Mouse (Mus musculus) small intestine, adult 2 months (tissue): ENCODE results near the gene Slc22a23. TPM values are rescaled to one million over a fixed set of nuclear protein-coding genes. Genes with fewer than 3 reads are reported as not detected.

Experiments used
- H3K27ac ChIP-seq: fragments of 200-500 bp; 2 replicates; pipeline ENCODE4 v1.5.1; 2012; ENCODE audit warnings: low read depth, low read length, control low read depth, inconsistent platforms; ENCODE audit not compliant: insufficient read depth
- H3K27me3 ChIP-seq: fragments of 200-500 bp; 2 replicates; pipeline ENCODE4 v1.6.1; 2012; ENCODE audit warnings: mild to moderate bottlenecking, moderate library complexity, low read length, inconsistent platforms; ENCODE audit not compliant: control insufficient read depth, insufficient read depth
- H3K36me3 ChIP-seq: fragments of 200-500 bp; 2 replicates; pipeline ENCODE4 v1.6.1; 2012; ENCODE audit warnings: mild to moderate bottlenecking, low read length, control low read depth, inconsistent platforms; ENCODE audit not compliant: control insufficient read depth, insufficient read depth
- H3K4me1 ChIP-seq: fragments of 200-500 bp; 2 replicates; pipeline ENCODE4 v1.6.1; 2012; ENCODE audit warnings: low read length, inconsistent platforms, mixed read lengths; ENCODE audit not compliant: control insufficient read depth, insufficient read depth, insufficient read length
- H3K4me3 ChIP-seq: fragments of 200-500 bp; 2 replicates; pipeline ENCODE4 v1.5.1; 2012; ENCODE audit warnings: low read depth, mild to moderate bottlenecking, control low read depth, inconsistent platforms, low read length, moderate library complexity
- CTCF ChIP-seq: fragments of 200-500 bp; IDR thresholded peaks from 2 replicates; pipeline ENCODE4 v1.5.1; 2012; ENCODE audit warnings: low read depth, mild to moderate bottlenecking, control low read depth, inconsistent platforms, low read length, moderate library complexity, mixed read lengths; ENCODE audit not compliant: insufficient replicate concordance, insufficient read length; ENCODE audit errors: extremely low read depth
- POLR2A ChIP-seq: fragments of 200-500 bp; IDR thresholded peaks from 2 replicates; pipeline ENCODE4 v1.6.1; 2012; ENCODE audit warnings: low read depth, mild to moderate bottlenecking, control low read depth, inconsistent platforms, low read length, moderate library complexity
- WGBS: fragments of 180-500 bp; shearing (Covaris S2); methylation state at CpG from one replicate; pipeline ENCODE4 v1.1.7; 2018; 5-methylcytosine and 5-hydroxymethylcytosine counted together
- polyA plus RNA-seq: library from polyadenylated mRNA; depleted of rRNA; stranded (reverse); fragments of >200 nt; gene quantifications from 2 replicates; pipeline ENCODE4 v1.2.3, GENCODE M21; 2012

Gene Slc22a23
- polyA plus RNA-seq, 1 experiment = 52.9 TPM

DNA sequence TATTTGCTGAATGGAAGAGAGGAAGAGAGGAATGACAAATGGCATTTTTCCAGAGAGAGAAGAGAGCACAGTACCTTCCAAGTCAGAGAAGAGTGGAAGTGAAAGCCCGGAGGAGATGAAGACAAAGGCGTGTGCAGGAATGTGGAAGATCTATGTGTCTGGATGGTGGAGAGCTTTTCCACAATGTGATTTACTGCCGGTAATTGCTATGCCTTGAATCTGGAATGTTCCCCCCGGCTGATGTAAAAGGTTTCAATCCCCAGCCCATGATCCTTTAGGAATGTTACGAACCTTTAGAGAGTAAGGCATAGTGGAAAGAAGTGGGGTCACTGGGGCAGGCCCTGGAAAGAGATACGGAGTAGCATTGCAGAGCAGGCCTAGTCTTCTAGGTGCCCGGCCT is 8.3 kb upstream of the Slc22a23 start:
- Histone ChIP-seq H3K4me3 (no peak overlapping the region), H3K36me3 (no peaks in the 10 kb centered on the region), H3K4me1 (no peaks in the 10 kb centered on the region; the same call in 1 of the 2 replicates), H3K27me3 (no peaks in the 10 kb centered on the region), H3K27ac (no peak overlapping the region)
- no peak for TF ChIP-seq CTCF
- no peak for TF ChIP-seq POLR2A
- 87% methylated on average over 7 of the region's 7 CpGs for WGBS

DNA sequence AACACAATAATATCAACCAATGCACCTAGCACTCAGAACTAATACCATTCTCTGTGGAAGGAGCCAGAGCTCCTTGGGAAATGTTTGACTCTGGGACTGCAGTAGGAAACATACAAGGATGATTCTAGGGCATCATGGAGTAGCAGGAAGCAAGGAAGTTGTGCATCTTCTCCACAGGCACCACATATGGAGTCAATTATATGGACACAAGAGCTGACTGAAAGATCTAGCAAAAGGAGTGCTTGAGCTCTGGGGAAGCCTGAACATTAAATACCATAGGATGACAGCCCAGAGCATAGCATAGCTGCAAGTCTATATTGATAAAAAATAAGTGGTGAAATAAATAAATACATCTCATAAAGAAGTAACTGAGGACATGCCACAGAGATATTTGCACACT is 6.5 kb upstream of the Slc22a23 start:
- Histone ChIP-seq H3K36me3 (no peaks in the 10 kb centered on the region), H3K4me3 (no peak overlapping the region), H3K4me1 (no peaks in the 10 kb centered on the region; the same call in 1 of the 2 replicates), H3K27ac (no peak overlapping the region), H3K27me3 (no peaks in the 10 kb centered on the region)
- no peak for TF ChIP-seq CTCF
- no peak for TF ChIP-seq POLR2A

DNA sequence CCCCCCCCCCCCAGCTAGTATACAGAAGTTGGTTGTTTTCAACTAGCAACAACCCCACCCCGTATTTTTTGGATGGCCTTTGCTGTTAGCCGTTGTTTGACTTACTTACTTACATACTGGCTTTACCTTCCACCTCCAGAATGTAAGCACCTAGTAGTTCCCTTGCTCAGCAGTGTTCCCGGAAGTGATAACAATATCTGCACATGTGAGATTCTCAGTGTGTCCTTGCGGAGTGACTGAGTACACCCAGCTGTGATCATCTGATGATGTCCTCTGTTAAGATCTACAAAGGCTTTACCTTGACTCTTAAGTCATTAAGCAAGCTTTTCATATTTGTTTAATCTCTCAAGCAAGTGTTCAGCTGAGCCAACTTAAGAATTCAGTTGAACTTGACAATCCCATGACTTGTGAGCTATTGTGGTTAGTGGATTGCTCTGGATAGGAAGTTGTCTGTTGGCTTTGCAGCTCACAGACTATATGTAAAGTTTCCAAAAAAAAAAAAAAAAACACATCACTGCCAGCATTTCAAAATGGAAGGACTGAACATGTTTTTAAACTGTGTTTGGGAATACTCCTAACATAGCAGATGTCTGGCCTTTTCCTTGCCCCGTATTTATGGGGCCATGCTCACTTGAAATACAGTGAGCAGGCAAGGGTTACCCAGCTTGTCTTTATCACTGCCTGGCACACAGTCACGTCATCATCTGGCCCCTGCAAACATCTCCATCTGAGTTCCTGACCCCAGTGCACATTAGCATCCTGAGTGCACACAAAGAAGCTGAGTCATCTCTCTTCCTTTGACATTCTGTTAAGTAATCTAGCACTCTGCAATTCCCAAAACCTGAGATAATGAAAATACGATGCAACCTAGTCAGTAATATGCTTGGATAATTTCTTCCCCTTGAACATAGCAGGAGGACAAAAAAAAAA is 3.2 kb upstream of the Slc22a23 start:
- no peak overlapping the region for H3K4me3 ChIP-seq
- WGBS = 42% methylated on average over 7 of the region's 7 CpGs
- H3K36me3 ChIP-seq = no peaks in the 10 kb centered on the region
- H3K27me3 ChIP-seq = no peaks in the 10 kb centered on the region
- peaks cover 6% of the 10 kb centered on the region for H3K4me1 ChIP-seq
- H3K27ac ChIP-seq = no peak overlapping the region
- no peak for TF ChIP-seq POLR2A
- TF ChIP-seq CTCF = no peak

DNA sequence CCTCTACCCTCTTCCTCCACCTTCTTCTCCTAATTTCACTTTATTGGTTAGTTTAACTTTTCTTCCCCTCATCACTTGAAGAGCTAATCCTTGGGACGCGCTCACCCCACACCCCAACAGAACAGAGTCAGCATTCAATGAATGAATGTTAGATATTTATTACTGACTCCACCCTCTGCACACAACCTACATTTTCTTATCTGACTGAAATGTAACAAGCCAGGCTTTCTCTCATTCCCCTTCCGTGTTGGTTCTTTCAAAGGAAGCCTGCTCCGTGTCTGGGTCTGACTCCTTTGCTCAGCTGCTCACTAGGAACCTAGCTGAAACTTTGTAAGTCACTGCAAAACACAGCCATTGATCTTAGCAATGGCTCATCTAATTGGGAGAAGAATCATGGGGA is 1.8 kb upstream of the Slc22a23 start:
- peak overlapping the region; percentile 40 for H3K27ac ChIP-seq
- no peak for TF ChIP-seq POLR2A
- no peak for TF ChIP-seq CTCF

DNA sequence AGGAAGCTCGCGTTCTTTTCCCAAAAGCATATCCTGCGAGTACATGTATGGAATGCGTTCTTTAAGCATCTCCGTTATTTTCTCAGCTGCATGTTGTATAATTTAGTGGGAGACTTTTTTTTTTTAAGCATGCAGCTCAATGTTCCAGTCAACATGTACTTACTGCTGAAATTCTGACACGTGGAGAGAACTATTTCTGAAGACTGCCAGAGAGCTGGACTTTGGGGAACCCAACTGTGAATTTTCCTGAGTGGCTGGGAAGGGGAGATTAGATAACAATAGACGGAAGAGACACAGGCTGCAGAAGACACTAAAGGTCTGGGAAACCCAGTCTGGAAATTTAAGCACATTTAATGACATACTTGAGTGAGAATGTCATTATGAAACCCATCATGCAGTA is 1.3 kb upstream of the Slc22a23 start:
- Histone ChIP-seq H3K4me3 (no peak overlapping the region), H3K27ac (0 out of 2 replicates have a peak overlapping the region, but pooled peaks have one; percentile 8), H3K36me3 (no peaks in the 10 kb centered on the region), H3K27me3 (no peaks in the 10 kb centered on the region), H3K4me1 (peaks cover 9% of the 10 kb centered on the region)
- TF ChIP-seq CTCF = no peak
- 42% methylated on average over 7 of the region's 7 CpGs for WGBS

More for the DNA sequence above, 1.8 kb upstream of the Slc22a23 start:
- H3K36me3 ChIP-seq = no peaks in the 10 kb centered on the region
- H3K4me1 ChIP-seq = peaks cover 9% of the 10 kb centered on the region
- H3K27me3 ChIP-seq = no peaks in the 10 kb centered on the region
- WGBS = 25% methylated on average over 4 of the region's 4 CpGs
- no peak overlapping the region for H3K4me3 ChIP-seq

DNA sequence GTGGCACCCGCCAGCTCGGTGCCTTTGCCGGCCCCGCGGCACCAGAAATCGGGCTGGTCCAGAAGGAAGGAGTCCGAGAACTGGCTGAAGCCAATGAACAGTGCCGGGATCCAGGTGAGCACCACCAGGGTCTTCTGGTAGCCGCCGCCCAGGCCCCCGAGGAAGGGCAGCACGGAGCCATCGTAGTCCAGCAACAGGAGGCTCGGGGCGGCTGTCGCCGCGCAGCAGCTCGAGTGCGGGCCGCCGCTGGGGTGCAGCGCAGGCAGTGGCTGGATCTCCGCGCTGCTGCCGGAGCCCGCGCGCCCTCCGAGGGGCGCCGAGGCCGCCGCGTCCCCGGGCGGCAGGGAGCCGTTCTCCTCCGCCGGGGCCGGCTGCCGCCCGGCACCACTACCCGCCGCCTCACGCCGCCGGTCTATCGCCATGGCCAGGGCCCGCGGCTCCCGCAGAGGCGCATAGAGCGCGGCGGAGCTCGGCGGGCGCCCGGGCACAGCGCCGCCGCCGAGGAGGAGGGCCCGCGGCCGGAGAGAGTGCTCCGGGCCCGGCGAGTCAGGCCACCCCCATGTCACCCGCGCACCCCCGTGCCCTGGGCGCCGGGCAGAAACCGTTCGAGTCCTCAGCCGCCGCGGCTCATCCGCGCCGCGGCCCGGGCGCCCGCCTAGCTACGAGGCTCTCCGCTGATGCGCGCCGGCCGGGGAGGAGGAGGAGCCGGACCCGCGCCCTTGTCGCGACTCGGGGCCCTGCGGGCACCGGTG is 430 bp downstream of the Slc22a23 start:
- H3K27ac ChIP-seq = peak overlapping the region; percentile 73
- H3K4me1 ChIP-seq = peaks cover 9% of the 10 kb centered on the region
- WGBS = under 1% methylated on average over 100 of the region's 101 CpGs
- peak overlapping the region; percentile 79 for H3K4me3 ChIP-seq
- H3K27me3 ChIP-seq = no peaks in the 10 kb centered on the region
- H3K36me3 ChIP-seq = no peaks in the 10 kb centered on the region
- TF ChIP-seq POLR2A = no peak
- TF ChIP-seq CTCF = no peak
